8 mouse cellular contexts compared by ENCODE assay signal in the genomic region with DNA sequence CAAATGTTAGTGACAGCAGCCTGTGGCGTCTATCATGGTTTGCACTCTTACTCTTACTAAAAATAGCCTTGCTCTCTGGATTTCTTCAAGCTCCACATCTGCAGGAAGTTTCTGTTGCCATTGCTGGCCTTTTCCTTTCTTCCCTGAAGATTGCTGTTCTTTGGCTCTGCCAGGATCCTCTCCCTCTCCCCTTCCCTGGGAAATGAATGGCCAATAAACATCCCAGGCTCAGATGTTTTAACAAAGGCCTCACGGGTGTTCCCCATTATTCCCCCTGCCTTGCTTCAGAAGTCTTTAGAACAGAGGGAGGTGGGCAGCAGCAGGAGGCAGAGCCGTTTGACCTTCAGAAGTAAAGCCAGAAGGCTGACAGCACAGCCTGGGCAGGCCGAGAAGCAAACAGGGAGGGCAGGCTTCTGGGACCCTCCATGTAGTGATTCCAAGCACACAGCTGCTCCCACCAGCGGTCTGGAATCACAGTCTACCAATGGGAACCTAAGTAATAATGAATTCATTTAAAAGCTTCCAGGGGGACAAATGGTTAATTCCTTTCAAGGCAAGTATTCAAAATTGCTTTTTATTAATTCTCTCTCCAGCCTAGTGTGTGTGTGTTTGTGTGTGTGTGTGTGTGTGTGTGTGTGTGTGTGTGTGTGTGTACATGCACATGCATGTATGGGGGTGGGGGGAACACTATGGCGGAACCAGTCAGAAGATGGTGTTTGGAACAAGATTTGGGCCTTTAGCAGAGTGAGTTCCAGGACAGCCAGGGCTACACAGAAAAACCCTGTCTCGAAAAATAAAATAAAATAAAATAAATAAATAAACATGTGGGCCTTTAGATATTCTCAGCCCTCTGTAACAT.
A peak's percentile ranks its signal among the peaks of the same experiment; 100 is the strongest.
DNase-seq lines count a peak whose midpoint lies in the region; ATAC-seq and TF ChIP-seq lines count a peak whose summit lies in the region.

No protein-coding gene starts in this region.

- TF ChIP-seq CTCF in intestine, postnatal 0 days (IDR thresholded peaks at IDR 0.05; ENCODE audit: low read depth): no peak
- no peak for TF ChIP-seq CTCF in stomach, postnatal 0 days (IDR thresholded peaks at IDR 0.05; ENCODE audit: low read depth)

- no peak overlapping the region for H3K4me3 ChIP-seq in lung, embryonic 15.5 days
- H3K4me3 ChIP-seq in intestine, postnatal 0 days (ENCODE audit: low read depth, low read length): no peak overlapping the region
- H3K4me3 ChIP-seq in stomach, postnatal 0 days (ENCODE audit: low read depth, low read length): no peak overlapping the region

- H3K27me3 ChIP-seq in lung, embryonic 15.5 days: no peaks in the 10 kb centered on the region
- no peaks in the 10 kb centered on the region for H3K27me3 ChIP-seq in intestine, postnatal 0 days (replicated peaks; ENCODE audit: control insufficient read depth, insufficient read depth, low read length)
- H3K27me3 ChIP-seq in stomach, postnatal 0 days (ENCODE audit: control insufficient read depth, insufficient read depth, low read length): no peaks in the 10 kb centered on the region

- peak overlapping the region; percentile 89 for H3K27ac ChIP-seq in lung, embryonic 15.5 days
- H3K27ac ChIP-seq in intestine, postnatal 0 days (ENCODE audit: low read depth, low read length): no peak overlapping the region
- H3K27ac ChIP-seq in stomach, postnatal 0 days (replicated peaks): 0 out of 2 replicates have a peak overlapping the region, but pooled peaks have one; percentile 37

- H3K9me3 ChIP-seq in lung, embryonic 15.5 days: no peaks in the 10 kb centered on the region
- H3K9me3 ChIP-seq in intestine, postnatal 0 days (ENCODE audit: control insufficient read depth): no peaks in the 10 kb centered on the region
- H3K9me3 ChIP-seq in stomach, postnatal 0 days (ENCODE audit: control insufficient read depth, low read length): no peaks in the 10 kb centered on the region

- H3K4me2 ChIP-seq in lung, embryonic 15.5 days: no peak overlapping the region
- H3K4me2 ChIP-seq in intestine, postnatal 0 days (replicated peaks; ENCODE audit: low read depth): peak overlapping the region; percentile 21; the same call in 1 of the 2 replicates
- no peak overlapping the region for H3K4me2 ChIP-seq in stomach, postnatal 0 days (replicated peaks; ENCODE audit: low read depth)

- intact Hi-C loops in left cerebral cortex, postnatal 36 days (cut with DNase I): no loop called here

- peaks cover 22% of the 10 kb centered on the region for H3K4me1 ChIP-seq in lung, embryonic 15.5 days
- H3K4me1 ChIP-seq in intestine, postnatal 0 days (replicated peaks; ENCODE audit: control insufficient read depth, insufficient read depth, low read length): no peaks in the 10 kb centered on the region
- no peaks in the 10 kb centered on the region for H3K4me1 ChIP-seq in stomach, postnatal 0 days (replicated peaks; ENCODE audit: control insufficient read depth, insufficient read depth)

- ATAC-seq in lung, embryonic 15.5 days (ENCODE audit: borderline replicate concordance, extremely low read depth, low FRiP score, low TSS enrichment): peak; percentile 60; the same call in 1 of the 2 replicates
- ATAC-seq in intestine, postnatal 0 days: no peak
- peak; percentile 18; the same call in 1 of the 2 replicates for ATAC-seq in stomach, postnatal 0 days (ENCODE audit: low FRiP score, low TSS enrichment)

- no peak overlapping the region for H3K9ac ChIP-seq in lung, embryonic 15.5 days
- H3K9ac ChIP-seq in intestine, postnatal 0 days (ENCODE audit: low read depth, low read length): no peak overlapping the region
- H3K9ac ChIP-seq in stomach, postnatal 0 days (ENCODE audit: low read length): no peak overlapping the region

- WGBS in lung, embryonic 15.5 days: 28% methylated on average over 7 of the region's 7 CpGs
- WGBS in intestine, postnatal 0 days: 42% methylated on average over 7 of the region's 7 CpGs
- WGBS in stomach, postnatal 0 days: 32% methylated on average over 7 of the region's 7 CpGs

- no peak for DNase-seq in lung, adult 18-20 months
- peak; percentile 55 to 67 for DNase-seq in heart, adult 18-20 months
- no peak for DNase-seq in stomach, postnatal 0 days (ENCODE audit: low spot score)
- DNase-seq in left cerebral cortex, adult 9 months (ENCODE audit: low spot score in 2 of 2): no peak
- no peak for DNase-seq in left cerebral cortex, postnatal 36 days (ENCODE audit: low spot score in 2 of 2)
- no peak for DNase-seq in layer of hippocampus, adult 18-20 months (ENCODE audit: low spot score in 2 of 2)

- no peaks in the 10 kb centered on the region for H3K36me3 ChIP-seq in lung, embryonic 15.5 days
- H3K36me3 ChIP-seq in intestine, postnatal 0 days (ENCODE audit: control insufficient read depth, insufficient read depth): no peaks in the 10 kb centered on the region
- H3K36me3 ChIP-seq in stomach, postnatal 0 days (ENCODE audit: control insufficient read depth, insufficient read depth, low read length): no peaks in the 10 kb centered on the region

- no peak for TF ChIP-seq EP300 in stomach, postnatal 0 days (optimal IDR thresholded peaks at IDR 0.05)

Comparison
In these comparisons a context has a peak if more than half of its experiments do, and no peak if none do; other contexts are left out.
1. DNase-seq: peak in heart, adult 18-20 months (2 of 2); none in lung, adult 18-20 months (0 of 2), stomach, postnatal 0 days (single experiment), left cerebral cortex, adult 9 months (0 of 2), left cerebral cortex, postnatal 36 days (0 of 2) and layer of hippocampus, adult 18-20 months (0 of 2).